Comparison of ENCODE assay signal across 27 mouse cellular contexts in the genomic region with DNA sequence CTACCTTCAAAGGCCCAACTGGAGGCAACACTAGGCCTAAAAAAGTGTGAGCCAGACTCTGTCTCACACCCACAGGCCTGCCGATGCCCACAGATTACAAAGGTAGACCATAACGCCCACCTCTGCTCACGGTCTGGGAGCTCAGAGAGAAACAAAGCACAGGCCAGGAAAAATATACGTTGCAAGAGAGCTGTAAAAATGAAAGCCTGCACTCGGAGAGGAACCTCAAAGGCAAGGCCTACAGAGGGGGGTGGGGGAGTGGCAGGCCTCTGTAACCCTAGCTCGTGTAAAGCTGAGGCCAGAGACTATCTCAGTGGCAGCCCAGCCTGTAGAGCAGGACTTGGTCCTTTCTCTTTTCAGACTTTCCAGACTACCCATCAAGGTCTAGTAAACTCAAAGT. TPM values are rescaled to one million over a fixed set of nuclear protein-coding genes. Genes with fewer than 3 reads are reported as not detected.
DNase-seq lines count a peak whose midpoint lies in the region; ATAC-seq and TF ChIP-seq lines count a peak whose summit lies in the region.
"Had no signal": no experiment of that assay in that cellular context is flagged by ENCODE, and none has a peak within 500 bp of the region (broad histone marks: within the 10 kb centered on the region; RNA-seq: fewer than 3 reads in every experiment).

No protein-coding gene starts in this region.

- H3K4me1 ChIP-seq in spleen, adult 2 months (ENCODE audit: control insufficient read depth, insufficient read depth, insufficient read length): no peaks in the 10 kb centered on the region
- peaks cover 7 to 10% of the 10 kb centered on the region in 2 experiments for H3K4me1 ChIP-seq in ES-E14 (ENCODE audit: control insufficient read depth in 2 of 2, insufficient read depth in 2 of 2, low read length in 2 of 2, poor library complexity in 1 of 2)
- H3K4me1 ChIP-seq in small intestine, adult 2 months (ENCODE audit: control insufficient read depth, insufficient read depth, insufficient read length, low read length): peaks cover 6% of the 10 kb centered on the region; the same call in 1 of the 2 replicates
- H3K4me1 ChIP-seq in forebrain, embryonic 15.5 days: no peaks in the 10 kb centered on the region
- H3K4me1 ChIP-seq: liver, embryonic 15.5 days; stomach, embryonic 15.5 days had no signal

- 70% methylated on average over 6 of the region's 6 CpGs for WGBS in spleen, adult 2 months
- 64% methylated on average over 6 of the region's 6 CpGs for WGBS in small intestine, adult 2 months
- 77% methylated on average over 6 of the region's 6 CpGs for WGBS in forebrain, embryonic 15.5 days

- in situ Hi-C loops in ES-E14 (cut with MboI; ENCODE audit: low sequenced_read_pairs in 2 of 2, unreplicated experiment in 2 of 2): no loop called here

- no peaks in the 10 kb centered on the region for H3K9me3 ChIP-seq in ES-E14 (ENCODE audit: control insufficient read depth, insufficient read depth, low read depth, low read length)
- H3K9me3 ChIP-seq in forebrain, embryonic 15.5 days: no peaks in the 10 kb centered on the region
- H3K9me3 ChIP-seq: heart, embryonic 15.5 days; liver, embryonic 15.5 days; neural tube, embryonic 13.5 days; stomach, embryonic 15.5 days had no signal

- H3K36me3 ChIP-seq in spleen, adult 2 months (ENCODE audit: control insufficient read depth, insufficient read depth, low read length): peaks cover 34% of the 10 kb centered on the region
- H3K36me3 ChIP-seq in ES-E14 (ENCODE audit: control insufficient read depth, insufficient read depth, low read length, poor library complexity, severe bottlenecking): peaks cover 35% of the 10 kb centered on the region
- peaks cover 60% of the 10 kb centered on the region for H3K36me3 ChIP-seq in small intestine, adult 2 months (ENCODE audit: control insufficient read depth, insufficient read depth, low read length)
- peaks cover 57% of the 10 kb centered on the region for H3K36me3 ChIP-seq in forebrain, embryonic 15.5 days

- H3K4me3 ChIP-seq in spleen, adult 2 months (ENCODE audit: extremely low read depth, insufficient read depth, insufficient read length): no peak overlapping the region
- no peak overlapping the region for H3K4me3 ChIP-seq in ES-E14 (ENCODE audit: insufficient read depth in 1 of 2, low read depth in 1 of 2, low read length in 2 of 2, poor library complexity in 1 of 2, severe bottlenecking in 1 of 2)
- H3K4me3 ChIP-seq in small intestine, adult 2 months (ENCODE audit: low read depth, low read length): no peak overlapping the region
- no peak overlapping the region for H3K4me3 ChIP-seq in forebrain, embryonic 15.5 days
- H3K4me3 ChIP-seq: heart, adult 2 months; heart, embryonic 15.5 days; left cerebral cortex, adult 2 months; liver, embryonic 15.5 days; neural tube, embryonic 13.5 days; stomach, embryonic 15.5 days had no signal

- no peak for TF ChIP-seq POLR2A in spleen, adult 2 months (IDR thresholded peaks at IDR 0.05; ENCODE audit: low read depth, low read length)
- no peak for TF ChIP-seq POLR2A in small intestine, adult 2 months (IDR thresholded peaks at IDR 0.05; ENCODE audit: low read depth, low read length)

- H3K9ac ChIP-seq in ES-E14 (ENCODE audit: insufficient read depth, low read depth, low read length, poor library complexity, severe bottlenecking): 0 out of 2 replicates have a peak overlapping the region, but pooled peaks have one; percentile 10
- H3K9ac ChIP-seq in forebrain, embryonic 15.5 days (replicated peaks): no peak overlapping the region
- H3K9ac ChIP-seq: heart, embryonic 15.5 days; liver, embryonic 15.5 days; neural tube, embryonic 13.5 days; stomach, embryonic 15.5 days had no signal

- TF ChIP-seq CTCF in spleen, adult 2 months (IDR thresholded peaks at IDR 0.05; ENCODE audit: extremely low read depth, insufficient read depth, insufficient read length, insufficient replicate concordance): no peak
- no peak for TF ChIP-seq CTCF in small intestine, adult 2 months (IDR thresholded peaks at IDR 0.05; ENCODE audit: extremely low read depth, insufficient read length, insufficient replicate concordance, low read depth, low read length)

- no peak for ATAC-seq in forebrain, embryonic 15.5 days (replicated peaks)
- ATAC-seq: hindbrain, embryonic 16.5 days; lung, postnatal 0 days had no signal

- no peaks in the 10 kb centered on the region for H3K27me3 ChIP-seq in spleen, adult 2 months (ENCODE audit: control insufficient read depth, insufficient read depth, low read length)
- H3K27me3 ChIP-seq in small intestine, adult 2 months (ENCODE audit: control insufficient read depth, insufficient read depth, low read length): no peaks in the 10 kb centered on the region
- H3K27me3 ChIP-seq in forebrain, embryonic 15.5 days: no peaks in the 10 kb centered on the region
- H3K27me3 ChIP-seq: heart, embryonic 15.5 days; liver, embryonic 15.5 days; neural tube, embryonic 13.5 days; stomach, embryonic 15.5 days had no signal

- 0 out of 2 replicates have a peak overlapping the region, but pooled peaks have one; percentile 28 for H3K27ac ChIP-seq in spleen, adult 2 months (ENCODE audit: insufficient read depth, low read length)
- H3K27ac ChIP-seq in ES-E14 (ENCODE audit: insufficient read depth, low read depth, low read length, poor library complexity, severe bottlenecking): peak overlapping the region; percentile 72; the same call in 1 of the 2 replicates
- H3K27ac ChIP-seq in small intestine, adult 2 months (ENCODE audit: insufficient read depth, low read depth, low read length): peak overlapping the region; percentile 29; the same call in 1 of the 2 replicates
- no peak overlapping the region for H3K27ac ChIP-seq in forebrain, embryonic 15.5 days (replicated peaks)
- H3K27ac ChIP-seq: heart, adult 2 months; heart, embryonic 15.5 days; left cerebral cortex, adult 2 months; liver, embryonic 15.5 days; neural tube, embryonic 13.5 days; stomach, embryonic 15.5 days had no signal

- DNase-seq in spleen, adult 2 months (ENCODE audit: low read depth in 1 of 2, low spot score in 2 of 2): no peak
- no peak for DNase-seq in spleen, postnatal 14 days (ENCODE audit: low spot score in 2 of 2)
- no peak for DNase-seq in ES-E14 (ENCODE audit: low read depth, low spot score)
- DNase-seq in fat pad, adult 2 months (ENCODE audit: extremely low read depth, low read depth, low spot score): peak; percentile 51
- DNase-seq in cerebellum, adult 11-12 months: no peak
- DNase-seq: adrenal gland, adult 8-10 months; cerebellum, postnatal 10 days; gastrocnemius, postnatal 10 days; heart, adult 2 months; kidney, adult 2 months; kidney, postnatal 4 days; layer of hippocampus, adult 9-11 months; spleen, adult 18-20 months; thymus, postnatal 14 days had no signal

- no peak overlapping the region for H3K4me2 ChIP-seq in forebrain, embryonic 15.5 days (replicated peaks)
- H3K4me2 ChIP-seq: heart, embryonic 15.5 days; liver, embryonic 15.5 days; midbrain, embryonic 11.5 days; neural tube, embryonic 13.5 days; stomach, embryonic 15.5 days had no signal

TF ChIP-seq in ES-E14, 5 proteins besides CTCF, POLR2A, EP300 and RAD21:
- no peak for TF ChIP-seq CHD2 (IDR thresholded peaks at IDR 0.05; ENCODE audit: low read depth, low read length)
- TF ChIP-seq ZC3H11A (IDR thresholded peaks at IDR 0.05; ENCODE audit: borderline replicate concordance, low read depth, low read length): no peak
- no peak for TF ChIP-seq ZNF384 (IDR thresholded peaks at IDR 0.05; ENCODE audit: low read depth, low read length)
- TF ChIP-seq MAFK (IDR thresholded peaks at IDR 0.05; ENCODE audit: insufficient read depth, low read depth, low read length): no peak
- TF ChIP-seq HCFC1 (IDR thresholded peaks at IDR 0.05; ENCODE audit: borderline replicate concordance, insufficient read depth, low read length): no peak
TF ChIP-seq in ES-E14: peak in this region for 0.

RNA-seq across cellular contexts. Expression of a gene that starts 13.4 kb away (rescaled TPM):
- 40.5 and 48.5 TPM in 2 replicates for polyA plus RNA-seq in spleen, adult 2 months (2012; rRNA removed)
- total RNA-seq in ES-E14 (2012; rRNA removed): 167 and 198 TPM in 2 replicates
- polyA plus RNA-seq in small intestine, adult 2 months (2012; rRNA removed): 24.4 and 43.1 TPM in 2 replicates
- 65.8 and 67.8 TPM in 2 replicates for polyA plus RNA-seq in forebrain, embryonic 15.5 days (2015; fragmentation: Nextera tagmentation; extraction: Ambion mirVana)

RNA-seq across cellular contexts. Expression of a gene that starts 29.8 kb away (rescaled TPM):
- 29.9 and 39.7 TPM in 2 replicates for polyA plus RNA-seq in spleen, adult 2 months (2012; rRNA removed)
- total RNA-seq in ES-E14 (2012; rRNA removed): 19.5 and 19.7 TPM in 2 replicates
- polyA plus RNA-seq in small intestine, adult 2 months (2012; rRNA removed): 13.4 and 20.9 TPM in 2 replicates
- 156 and 161 TPM in 2 replicates for polyA plus RNA-seq in forebrain, embryonic 15.5 days (2015; fragmentation: Nextera tagmentation; extraction: Ambion mirVana)

RNA-seq across cellular contexts. Expression of a gene that starts 29.9 kb away (rescaled TPM):
- polyA plus RNA-seq in spleen, adult 2 months (2012; rRNA removed): not detected in 2 replicates
- total RNA-seq in ES-E14 (2012; rRNA removed): 0.79 and 1.0 TPM in 2 replicates
- 3.7 and 9.4 TPM in 2 replicates for polyA plus RNA-seq in small intestine, adult 2 months (2012; rRNA removed)
- 0.15 and 0.51 TPM in 2 replicates for polyA plus RNA-seq in forebrain, embryonic 15.5 days (2015; fragmentation: Nextera tagmentation; extraction: Ambion mirVana)
- total RNA-seq: adrenal gland, adult 8-10 months; gastrocnemius, postnatal 10 days; heart, adult 2 months; hematopoietic stem cell, adult 5-6 weeks had no signal
- polyA plus RNA-seq: forebrain, embryonic 11.5 days had no signal

RNA-seq across cellular contexts. Expression of a gene that starts 43.7 kb away (rescaled TPM):
- 0.13 and 0.29 TPM in 2 replicates for polyA plus RNA-seq in spleen, adult 2 months (2012; rRNA removed)
- total RNA-seq in ES-E14 (2012; rRNA removed): 0.16 and 0.85 TPM in 2 replicates
- 0.36 and 0.68 TPM in 2 replicates for polyA plus RNA-seq in small intestine, adult 2 months (2012; rRNA removed)
- not detected in 2 replicates for polyA plus RNA-seq in forebrain, embryonic 15.5 days (2015; fragmentation: Nextera tagmentation; extraction: Ambion mirVana)
- total RNA-seq: gastrocnemius, postnatal 10 days; heart, adult 2 months; hematopoietic stem cell, adult 5-6 weeks had no signal
- polyA plus RNA-seq: heart, adult 2 months; heart, embryonic 15.5 days; hindbrain, embryonic 16.5 days; kidney, adult 2 months; limb, embryonic 11.5 days; liver, embryonic 15.5 days; lung, postnatal 0 days; midbrain, embryonic 11.5 days; neural tube, embryonic 13.5 days; stomach, embryonic 15.5 days had no signal

RNA-seq across cellular contexts. Expression of a gene that starts 59.8 kb away (rescaled TPM):
- 28.7 and 37.1 TPM in 2 replicates for polyA plus RNA-seq in spleen, adult 2 months (2012; rRNA removed)
- 24.8 and 28.3 TPM in 2 replicates for total RNA-seq in ES-E14 (2012; rRNA removed)
- polyA plus RNA-seq in small intestine, adult 2 months (2012; rRNA removed): 15.9 and 23.6 TPM in 2 replicates
- 17.6 and 18.8 TPM in 2 replicates for polyA plus RNA-seq in forebrain, embryonic 15.5 days (2015; fragmentation: Nextera tagmentation; extraction: Ambion mirVana)
